Mouse (Mus musculus) gastrocnemius, adult 8-10 months (tissue): ENCODE data around the gene Rbfox1. TPM values are rescaled to one million over a fixed set of nuclear protein-coding genes. Genes with fewer than 3 reads are reported as not detected.

Source experiments
- DNase-seq, 2 experiments: peaks; one replicate each; pipeline ENCODE4 v3.0.0; 2022; ENCODE audit warnings: low spot score in 2 of 2
- total RNA-seq, 4 experiments: library from RNA; stranded (reverse); gene quantifications; 2 replicates each; pipeline ENCODE4 v1.2.4; 2022

The Rbfox1 gene
- total RNA-seq = 100 to 1,000 TPM; 236 to 270 (median 260) TPM

DNA sequence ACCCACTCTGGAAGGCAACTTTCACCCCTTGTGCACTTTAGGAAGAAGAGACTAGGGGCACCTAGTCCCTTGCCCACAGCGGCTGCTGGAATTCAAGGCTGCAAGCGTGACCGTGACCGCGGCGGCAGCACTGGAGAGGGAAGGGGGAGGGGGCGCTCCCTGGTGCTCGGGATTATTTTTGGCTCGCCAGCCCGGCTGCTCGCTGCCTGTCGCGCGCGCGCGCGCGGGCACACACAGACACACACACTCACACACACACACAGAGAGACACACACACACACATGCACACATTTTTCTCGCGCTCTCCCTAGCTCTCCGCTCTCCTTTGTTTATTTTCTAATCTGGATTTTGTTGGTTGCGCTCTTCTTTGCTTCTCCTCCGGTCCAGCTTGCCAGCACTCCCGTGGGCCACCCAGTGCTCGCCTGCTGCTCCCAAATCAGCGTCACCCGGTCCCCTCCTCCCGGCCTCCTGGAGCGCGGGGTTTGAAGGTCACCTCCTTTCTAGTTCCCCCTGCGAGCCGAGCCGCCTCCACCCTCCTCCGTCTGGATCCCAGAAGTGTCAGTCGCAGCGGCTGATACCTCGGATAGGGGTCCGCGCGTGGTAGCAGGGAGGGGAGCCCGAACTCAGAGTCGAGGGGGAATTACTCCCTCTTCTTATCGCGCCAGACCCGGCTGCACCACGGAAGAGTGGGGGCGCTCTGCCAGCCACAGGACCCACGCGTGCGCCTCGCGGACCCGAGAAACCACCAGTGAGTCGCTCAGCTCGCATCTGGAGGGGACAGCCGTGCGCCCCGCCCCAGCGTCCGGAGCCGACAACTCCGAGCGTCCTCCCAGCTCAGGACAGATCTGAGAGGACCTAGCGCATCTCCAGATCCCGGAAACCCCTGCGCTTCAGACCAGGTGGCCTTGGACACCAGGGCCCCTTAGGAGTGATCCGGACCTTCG is at the start of gene Rbfox1:
TSS of gene Rbfox1 (plus strand) at position 610 of the 944 bp plus-strand sequence.
- no peak for DNase-seq

DNA sequence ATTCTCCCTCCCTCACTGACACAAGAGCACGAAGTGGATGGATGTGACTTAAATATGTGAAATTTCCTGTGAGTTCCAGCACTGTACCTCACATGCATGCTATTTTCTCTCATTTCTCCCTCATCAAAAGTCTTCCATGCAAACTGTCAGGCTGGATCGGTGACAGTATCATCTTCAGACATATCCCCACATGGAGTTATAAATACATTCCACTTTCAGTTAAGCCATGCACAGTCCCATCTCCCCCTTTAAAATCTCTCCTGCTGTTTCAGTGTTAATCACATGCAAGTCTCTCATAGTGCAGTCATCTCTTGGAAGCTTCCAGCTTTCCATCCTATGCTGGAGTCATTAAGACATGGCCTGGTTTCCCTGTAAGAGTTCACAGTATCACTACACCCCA is 48.4 kb upstream of the Rbfox1 start:
- DNase-seq = no peak

DNA sequence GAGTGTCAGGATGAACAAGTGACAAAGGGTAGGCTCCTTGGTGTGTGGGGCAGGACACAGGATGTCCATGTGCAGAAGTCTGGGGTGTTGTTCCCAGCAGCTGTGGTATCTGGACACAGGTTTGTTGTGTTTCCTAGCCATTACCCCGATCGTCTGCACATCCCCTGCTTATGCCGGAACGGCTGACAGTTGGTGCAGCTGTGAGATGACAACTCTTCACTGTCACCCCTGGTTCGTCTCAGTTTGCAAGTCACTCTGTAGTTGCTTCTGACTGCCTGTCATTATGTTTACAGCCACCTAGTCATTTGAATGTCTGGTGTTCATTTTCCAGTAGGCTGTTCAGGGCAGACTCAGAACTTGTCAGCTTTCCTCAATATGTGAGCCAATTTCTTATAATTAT is 44.0 kb upstream of the Rbfox1 start:
- no peak for DNase-seq

DNA sequence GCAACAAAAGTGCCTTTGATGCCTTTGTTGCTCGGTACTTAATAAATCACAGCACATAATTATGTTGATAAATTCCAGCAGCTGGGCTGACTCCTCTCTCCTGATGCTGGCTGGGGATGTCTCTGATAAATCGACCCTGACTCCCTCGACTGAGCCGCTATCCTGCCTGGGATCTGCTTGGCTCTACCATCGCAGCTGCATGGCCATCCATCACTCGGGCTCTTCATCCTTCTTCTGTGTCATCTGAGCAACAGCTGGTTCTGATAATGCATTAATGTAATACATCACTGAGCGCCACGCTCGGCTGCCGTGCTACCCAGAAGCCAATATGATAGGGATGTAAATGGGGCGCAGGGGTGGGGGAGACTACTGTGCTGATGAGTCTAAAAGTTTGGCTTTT is 39.5 kb upstream of the Rbfox1 start:
- DNase-seq = no peak

DNA sequence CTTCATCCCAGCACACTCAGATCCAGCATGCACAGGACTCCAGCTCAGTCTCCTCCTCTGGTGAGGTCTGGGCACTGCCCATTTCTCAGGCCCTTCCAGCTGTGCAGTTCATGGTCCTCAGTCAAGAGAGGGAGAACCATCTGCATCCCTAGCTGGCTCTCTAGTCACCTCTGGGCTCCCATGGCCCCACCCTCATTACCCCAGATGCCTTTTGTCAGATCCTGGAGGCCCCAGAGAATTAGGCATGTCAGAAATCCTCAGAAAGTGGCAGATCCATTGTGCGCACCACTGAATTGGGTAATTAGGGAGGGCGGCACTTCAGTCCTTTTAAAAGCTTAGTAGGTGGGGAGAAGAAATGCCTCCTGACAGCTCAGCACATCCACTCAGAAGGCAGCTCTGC is 32.1 kb upstream of the Rbfox1 start:
- no peak for DNase-seq

DNA sequence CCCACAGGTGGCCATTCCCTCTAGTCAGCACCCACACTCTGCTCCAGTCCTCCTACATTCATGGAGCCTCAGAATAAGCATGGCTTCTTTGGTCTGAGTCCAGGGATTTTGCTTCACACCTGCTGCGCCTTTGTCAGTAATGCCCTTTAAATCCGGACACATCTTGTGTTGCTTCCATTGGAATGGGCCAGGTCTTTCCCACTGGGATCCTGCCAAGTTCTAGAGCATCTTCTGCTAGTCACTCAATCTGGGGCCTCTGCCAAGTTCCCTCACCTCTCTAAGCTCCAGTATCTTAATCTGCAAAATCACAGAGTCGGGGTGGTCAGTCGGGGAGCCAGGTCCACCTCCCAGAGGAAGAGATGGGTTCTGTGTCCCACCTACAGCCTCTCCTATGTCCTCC is 20.8 kb upstream of the Rbfox1 start:
- no peak for DNase-seq

DNA sequence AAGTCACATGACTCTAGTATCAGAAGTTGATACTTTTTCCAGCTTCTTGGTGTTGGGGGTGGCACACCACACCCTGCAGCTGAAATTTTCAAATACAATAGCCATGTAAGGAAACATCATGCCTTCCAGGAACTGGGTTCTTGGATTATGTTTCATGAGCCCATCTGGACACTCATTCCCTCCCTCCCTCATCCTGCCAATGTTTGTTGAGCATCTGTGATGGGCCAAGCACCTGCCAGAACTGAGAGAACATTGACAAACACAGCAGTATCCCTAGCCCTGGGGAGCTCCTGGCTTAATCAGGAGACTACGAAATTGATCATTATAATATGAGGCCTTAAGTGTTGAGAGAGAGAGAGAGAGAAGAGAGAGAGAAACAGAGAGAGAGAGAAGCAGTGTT is 18.2 kb upstream of the Rbfox1 start:
- no peak for DNase-seq

DNA sequence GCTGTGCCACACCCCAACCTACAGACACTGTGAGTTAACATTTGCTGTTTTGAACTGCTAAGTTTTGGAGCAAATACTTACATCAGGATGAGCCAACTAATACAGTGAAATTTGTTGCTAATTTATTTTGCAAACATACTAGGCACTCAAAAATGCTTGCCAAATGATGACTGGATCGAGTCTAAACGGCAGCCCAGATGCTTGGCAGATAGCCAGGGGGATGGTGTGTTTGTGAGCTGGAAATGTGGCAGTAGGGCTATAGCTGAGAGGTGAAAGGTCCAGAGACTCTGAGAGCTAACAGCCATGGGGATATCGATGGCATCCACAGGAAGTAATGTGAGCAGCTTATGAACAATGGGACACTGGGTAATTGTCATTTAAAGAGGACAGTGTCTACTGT is 14.8 kb upstream of the Rbfox1 start:
- no peak for DNase-seq

DNA sequence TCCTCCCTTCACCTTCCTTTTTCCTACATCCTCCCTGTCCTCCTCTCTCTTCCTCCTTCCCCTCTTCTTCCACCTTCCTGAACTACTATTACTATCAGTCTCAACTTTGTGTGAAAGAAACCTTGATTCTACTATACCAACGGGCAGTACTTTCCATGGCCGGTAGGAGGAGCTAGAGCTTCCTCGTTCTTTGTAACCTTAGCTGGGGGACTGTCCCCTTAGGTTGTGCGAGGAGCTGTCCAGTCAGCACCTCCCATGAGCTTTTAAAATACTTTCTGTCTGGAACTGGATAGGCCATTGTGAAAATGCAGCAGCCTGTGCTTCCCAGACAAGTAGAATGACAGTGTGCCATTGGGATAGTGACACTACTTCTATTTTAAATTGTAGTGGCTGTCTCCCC is 3.3 kb upstream of the Rbfox1 start:
- DNase-seq = no peak

DNA sequence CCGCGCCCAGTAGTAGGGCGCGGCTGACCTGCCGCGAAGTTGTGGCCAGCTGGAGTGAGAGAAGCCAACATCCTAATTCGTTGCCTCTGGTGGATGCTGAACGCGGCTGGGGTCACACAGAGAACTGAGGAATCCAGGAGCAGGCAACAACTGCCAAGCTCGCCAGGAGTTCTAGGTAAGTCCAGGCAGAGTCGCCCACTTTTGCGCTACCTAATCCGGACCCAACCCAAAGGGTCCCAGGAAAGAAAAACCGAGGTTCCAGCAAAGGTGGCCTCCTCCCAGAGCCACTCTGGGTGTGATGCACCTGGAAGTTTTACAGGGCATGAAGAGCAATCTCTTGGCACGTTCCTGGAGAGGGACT is 515 bp downstream of the Rbfox1 start:
- DNase-seq = no peak

DNA sequence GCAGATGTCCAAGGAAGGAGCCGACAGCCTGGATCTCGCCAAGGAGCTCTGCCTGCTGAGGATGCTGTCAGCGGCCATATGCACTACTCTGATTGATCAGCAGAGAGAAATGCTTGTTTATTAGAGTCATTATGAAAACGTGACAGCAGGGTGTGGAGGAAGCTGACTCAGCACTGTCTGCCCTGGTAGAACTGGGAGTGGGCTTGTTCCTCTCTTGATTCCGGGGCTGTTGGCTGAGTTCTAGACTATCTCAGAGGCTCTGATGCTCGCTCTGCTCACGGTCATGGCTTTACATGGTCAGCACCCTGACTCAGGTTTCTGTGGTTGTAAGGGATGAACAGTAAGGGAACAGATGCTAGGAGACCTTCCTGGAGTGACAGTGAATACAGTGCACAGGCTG is 10.4 kb downstream of the Rbfox1 start:
- no peak for DNase-seq

DNA sequence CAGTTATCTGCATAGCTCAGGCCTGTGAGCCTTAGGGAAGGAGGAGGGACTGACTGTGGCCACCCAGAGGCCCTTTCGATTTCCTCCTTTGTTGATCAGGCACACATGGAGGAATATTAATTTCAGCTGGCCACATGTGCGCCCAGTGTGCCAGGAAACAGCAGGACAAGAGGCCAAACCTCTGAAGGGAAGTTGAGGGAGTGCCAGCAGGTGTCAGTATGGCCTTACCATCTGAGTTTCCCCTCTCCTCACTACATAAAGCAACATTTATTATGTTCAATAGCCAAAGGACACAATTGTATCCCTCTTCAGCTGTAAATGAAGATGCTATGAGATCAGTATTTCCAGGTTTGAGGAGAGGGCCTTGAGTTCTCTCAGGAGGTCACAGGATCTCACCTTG is 13.2 kb downstream of the Rbfox1 start:
- no peak for DNase-seq

DNA sequence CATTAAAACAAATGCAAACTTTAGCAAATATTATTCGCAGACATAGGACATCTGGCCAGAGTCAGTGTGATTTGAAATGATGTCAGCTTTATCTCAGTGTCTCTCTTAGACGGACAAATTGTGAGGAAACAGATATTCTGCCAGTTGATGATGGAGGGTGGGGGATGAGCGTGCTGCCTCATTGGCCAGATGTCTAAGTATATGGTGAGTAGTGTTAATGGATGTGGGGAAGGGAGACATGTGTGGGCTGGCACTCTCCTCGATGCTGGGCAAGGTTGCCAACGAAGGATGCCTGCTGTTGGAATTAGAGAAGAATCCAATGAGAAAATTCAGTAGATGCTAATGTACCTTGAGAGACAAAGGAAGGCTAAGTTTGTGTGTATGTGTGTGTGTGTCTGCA is 25.6 kb downstream of the Rbfox1 start:
- DNase-seq = no peak

DNA sequence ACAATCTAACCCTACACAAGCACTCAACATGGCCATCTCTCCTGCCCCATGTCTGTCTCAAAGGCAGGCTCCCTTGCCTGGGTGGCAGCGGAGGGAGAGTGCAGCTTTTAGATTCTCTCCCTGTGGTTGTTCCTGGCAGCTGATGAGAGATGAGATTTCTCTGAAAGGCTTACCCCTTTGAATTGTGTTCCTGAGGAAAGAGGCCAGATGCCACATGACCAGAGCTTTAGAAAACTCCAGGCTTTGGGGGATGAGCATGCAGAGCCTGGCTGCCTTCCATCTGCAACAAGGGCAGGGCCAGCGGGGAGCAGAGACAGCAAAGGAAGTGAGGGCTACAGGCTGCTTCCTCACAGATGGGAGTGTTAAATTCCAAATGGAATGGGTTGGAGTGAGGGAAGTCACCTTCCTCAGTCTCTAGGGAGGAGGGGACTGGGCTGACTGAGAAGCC is 26.7 kb downstream of the Rbfox1 start:
- no peak for DNase-seq

DNA sequence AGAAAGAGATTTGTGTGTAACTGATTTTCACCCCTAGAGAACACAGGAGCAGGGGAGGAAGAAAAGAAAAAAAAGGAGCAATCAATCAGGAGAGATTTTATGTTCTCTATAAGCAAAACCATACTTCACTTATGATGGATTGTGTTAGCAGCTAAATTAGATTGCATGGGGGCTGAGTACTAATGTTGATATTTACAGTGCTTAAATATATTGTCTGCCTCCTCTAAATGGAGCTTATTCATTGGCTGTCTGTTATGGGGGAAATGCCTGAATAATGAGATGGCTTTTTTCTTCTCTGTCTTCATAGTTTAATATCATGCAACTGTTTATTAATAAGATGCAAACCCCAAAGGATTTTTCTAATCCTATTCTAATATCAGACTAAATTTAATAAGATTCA is 32.8 kb downstream of the Rbfox1 start:
- no peak for DNase-seq

DNA sequence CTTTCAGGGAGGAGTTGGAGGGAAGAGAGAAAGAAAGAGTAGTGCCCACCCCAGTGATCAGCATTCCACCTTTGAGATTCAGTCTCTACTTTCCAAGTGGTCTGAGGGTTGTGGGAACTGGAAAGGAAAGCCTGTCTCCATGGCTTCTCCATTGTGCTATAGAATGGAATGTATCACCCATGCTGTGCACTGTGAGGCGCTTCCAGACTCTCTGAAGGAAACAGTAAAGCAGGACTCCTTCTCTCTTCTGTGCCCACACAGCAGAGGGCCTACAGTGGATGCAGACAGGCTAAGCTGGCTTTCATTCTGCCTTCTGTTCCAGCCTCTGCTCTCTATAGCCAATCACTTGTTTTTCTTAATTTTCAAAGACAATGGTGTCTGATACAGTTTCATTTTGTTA is 41.8 kb downstream of the Rbfox1 start:
- DNase-seq = no peak

DNA sequence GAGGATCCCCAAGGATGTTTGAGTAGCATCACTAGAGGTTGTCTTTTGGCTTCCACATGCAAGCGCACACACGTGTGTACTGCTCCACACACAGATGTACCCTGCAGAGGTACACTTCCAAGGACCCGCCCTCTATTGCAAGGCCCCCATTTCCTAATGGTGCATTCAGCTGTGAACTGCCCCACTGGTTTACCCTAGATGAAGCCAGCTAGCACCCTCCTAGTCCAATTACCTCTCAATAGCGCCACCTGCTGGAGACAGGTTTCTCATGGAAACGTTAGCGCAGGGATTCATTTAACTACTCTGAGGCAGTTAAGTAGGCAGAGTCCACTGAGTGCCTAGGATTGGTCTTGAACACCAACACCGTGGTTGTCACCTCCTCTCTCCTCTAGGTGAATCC is 46.5 kb downstream of the Rbfox1 start:
- DNase-seq = peak in 1 of 2 experiments; percentile 6

DNA sequence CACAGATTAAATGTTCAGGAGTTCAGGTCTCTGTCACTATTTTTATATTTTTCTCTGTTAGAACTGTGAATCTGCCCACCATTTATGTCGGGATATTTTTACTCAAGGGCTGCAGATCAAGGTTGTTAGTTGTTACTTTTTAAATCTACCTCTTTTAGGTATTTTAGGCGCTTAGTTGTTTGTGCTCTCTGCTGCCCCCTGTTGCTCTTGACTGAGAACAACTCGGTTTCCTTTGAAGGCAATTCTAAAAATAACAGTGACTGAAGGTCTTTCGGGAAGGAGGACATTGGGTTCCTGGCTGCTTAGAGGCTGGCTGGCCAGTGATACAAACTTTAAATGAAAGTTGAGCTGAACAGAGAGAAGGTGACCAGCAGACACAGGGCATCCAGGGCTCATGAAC is 54.9 kb downstream of the Rbfox1 start:
- no peak for DNase-seq

DNA sequence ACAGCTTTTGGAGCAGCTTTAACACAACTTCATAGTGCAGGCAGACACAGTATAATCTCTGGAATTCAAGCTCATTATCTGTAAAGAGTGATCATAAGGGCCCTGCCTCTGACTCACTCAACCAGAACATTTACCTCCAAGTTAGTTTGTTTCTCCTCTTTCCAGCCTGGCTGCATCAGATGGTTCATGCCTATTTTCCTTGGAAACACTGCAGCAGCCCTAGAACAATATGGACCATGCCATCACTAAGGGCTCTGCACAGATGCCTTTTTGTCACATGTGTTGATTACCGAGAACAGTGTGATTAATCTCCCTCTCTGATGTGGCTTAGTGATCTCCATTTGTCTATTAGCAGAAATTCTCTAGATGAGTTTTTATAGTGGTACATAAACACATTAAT is 60.5 kb downstream of the Rbfox1 start:
- DNase-seq = no peak

DNA sequence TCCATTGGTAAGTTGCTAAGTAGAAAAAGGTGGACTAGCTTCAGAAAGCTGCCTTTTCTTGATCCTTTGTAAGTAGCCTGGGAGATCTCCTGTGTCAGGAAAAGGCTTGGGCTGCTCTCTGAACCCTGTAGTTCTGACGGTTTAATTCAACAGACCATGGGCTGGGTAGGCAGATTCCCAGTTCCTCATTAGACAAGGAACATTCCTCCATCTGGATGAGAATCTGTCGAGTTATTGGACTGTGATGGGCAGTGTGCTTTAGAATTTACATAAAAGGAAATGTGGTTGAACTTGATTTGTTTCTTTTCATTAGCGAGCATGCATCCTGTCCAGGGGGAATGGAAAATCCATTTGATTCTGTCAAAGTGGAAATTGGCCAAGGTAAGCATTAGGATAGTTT is 68.0 kb downstream of the Rbfox1 start:
- DNase-seq = no peak

DNA sequence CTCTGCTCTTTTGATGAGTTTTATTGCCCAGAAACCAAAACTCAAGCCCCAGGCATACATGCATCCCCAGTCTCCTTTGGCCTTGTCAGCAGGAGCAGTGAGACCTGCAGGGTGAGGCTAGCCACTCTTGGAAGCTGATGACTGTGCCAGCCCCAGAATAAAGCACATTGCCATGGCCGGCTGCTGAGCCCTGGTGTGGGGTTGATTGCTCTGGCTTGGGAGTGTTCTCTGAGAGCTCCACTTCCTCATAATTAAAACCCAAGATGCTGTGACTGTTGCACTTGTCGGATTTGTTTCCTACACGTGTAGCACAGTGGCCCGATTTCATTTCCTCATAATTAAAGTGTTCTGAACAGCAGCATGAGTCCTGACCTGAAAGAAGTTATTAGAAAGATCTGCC is 72.3 kb downstream of the Rbfox1 start:
- no peak for DNase-seq

DNA sequence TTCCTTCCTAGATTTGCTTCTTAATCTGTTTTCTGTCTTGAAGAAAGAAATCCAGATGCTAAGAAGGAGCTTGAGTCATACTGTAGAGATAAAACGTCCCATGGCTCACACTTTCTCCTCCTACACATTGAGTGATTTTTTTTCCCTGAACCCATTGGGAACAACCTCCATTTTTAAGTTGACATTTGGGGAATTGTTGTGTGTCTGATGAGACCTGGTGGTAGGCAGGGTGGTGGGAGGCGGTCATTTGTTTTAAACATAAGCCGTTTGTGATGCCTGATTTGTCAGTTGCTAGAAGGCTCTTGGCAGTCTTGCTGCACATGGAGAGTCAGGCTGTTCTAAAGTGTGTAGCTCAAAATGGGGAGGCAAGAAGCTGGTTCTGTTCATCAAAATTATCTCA is 76.6 kb downstream of the Rbfox1 start:
- no peak for DNase-seq

DNA sequence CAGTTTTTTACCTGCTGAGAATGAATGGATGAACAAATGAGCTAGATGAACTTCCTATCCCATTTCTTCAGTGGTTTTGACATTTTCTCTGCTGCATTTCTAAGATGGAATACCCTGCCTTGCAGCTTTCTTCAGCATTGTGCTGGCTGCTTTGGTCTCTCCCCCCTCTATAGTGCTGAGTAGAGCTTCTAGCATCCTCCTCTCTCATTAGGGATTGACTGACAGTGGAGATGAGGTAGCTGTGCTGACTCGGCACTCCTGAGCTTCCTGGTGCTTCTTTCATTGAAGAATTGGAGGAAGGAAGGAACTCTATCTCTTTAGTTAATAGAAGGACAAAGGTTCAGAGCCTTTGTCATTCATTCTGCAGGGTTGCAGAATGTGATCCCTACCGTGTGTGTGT is 89.0 kb downstream of the Rbfox1 start:
- no peak for DNase-seq
